Mouse (Mus musculus) NIH3T3 (cell line): ENCODE measurements at regions not wholly inside any gene's neighbourhood (a gene's known extent, or its start where the extent isn't known, plus 50 kb on each side); places are given as distances from the start of the nearest gene placed in this dataset.

Experiments used
- DNase-seq: peaks from one replicate; pipeline ENCODE4 v3.0.0-alpha.2; 2012; ENCODE audit warnings: low read depth

DNA sequence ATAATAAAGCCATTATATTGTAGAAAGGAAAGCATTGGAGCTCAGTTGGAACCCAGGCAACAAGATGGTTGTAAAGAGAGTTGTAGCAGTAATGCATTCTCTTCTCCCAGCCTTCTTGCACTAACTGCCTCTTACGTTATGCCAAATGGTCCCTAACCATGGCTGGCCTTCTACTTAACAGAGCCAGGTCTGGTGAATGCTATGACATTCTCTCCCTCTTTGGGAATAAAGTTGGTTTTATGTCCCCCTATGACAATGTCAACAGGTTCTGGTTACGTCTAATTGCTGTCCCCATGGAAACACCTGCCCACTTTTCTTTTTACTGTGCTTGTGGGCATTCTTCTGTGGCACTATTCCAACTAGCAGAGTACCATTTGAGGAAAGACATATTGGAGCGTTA is 126.4 kb upstream of the Npvf start:
- DNase-seq, result no peak

DNA sequence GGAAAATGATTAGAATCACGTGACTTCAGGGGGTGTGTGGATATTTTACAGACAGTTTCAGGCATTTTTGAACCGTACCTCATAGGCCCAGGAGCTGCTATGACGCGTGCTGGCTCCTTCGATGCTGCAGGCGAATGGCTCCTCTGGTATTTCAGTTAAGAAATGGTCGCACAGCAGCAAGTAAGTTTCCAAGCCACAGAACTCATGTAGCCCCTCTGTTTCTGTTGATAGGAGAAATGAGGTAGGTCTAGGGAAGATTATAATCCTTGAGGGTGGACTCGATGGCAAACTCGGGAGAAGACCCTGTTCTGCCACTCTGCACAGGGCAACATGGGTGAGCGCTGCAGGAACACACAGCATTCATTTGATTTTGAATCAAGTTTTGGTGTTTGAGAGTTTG is 127.0 kb upstream of the Npvf start:
- DNase-seq, result no peak

DNA sequence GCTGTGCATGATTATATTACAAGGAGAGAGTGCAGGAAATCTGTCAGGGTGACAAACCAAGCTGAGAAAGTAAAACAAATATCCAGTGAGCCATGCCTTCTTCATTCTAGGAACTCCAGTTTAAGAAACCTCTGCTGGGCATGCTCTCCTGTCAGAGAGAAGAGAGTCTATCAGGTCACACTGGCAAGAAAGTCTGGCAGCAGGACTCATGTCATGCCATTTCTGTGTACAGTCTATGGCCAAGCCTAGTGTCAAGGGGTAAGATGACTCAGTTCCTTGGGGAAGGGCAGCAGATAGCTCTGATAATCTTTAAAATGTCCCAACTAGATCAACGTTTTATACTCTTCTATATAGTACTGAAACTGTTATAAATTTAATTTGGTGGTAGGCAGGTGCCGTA is 128.0 kb upstream of the Npvf start:
- DNase-seq, result no peak

DNA sequence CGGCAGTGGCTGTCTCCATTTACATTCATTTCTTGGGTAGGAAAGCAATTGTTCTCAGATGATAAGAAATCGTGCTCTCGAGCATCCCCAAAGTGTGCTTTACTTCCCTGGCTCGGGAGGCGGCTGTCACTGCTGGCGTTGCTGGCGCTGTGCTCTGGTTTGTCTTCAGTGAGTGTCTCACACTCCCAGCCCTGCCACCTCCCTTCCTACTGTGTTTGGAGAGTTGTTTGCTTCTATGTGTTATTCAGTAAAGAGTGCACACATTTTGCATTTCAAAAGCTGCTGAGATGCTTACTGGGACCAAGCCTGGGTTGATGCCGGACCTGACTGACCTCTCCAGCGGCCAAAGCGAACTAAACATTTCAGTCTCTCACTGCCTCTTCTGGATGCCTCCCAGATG is 129.3 kb upstream of the Npvf start:
- DNase-seq, result no peak

DNA sequence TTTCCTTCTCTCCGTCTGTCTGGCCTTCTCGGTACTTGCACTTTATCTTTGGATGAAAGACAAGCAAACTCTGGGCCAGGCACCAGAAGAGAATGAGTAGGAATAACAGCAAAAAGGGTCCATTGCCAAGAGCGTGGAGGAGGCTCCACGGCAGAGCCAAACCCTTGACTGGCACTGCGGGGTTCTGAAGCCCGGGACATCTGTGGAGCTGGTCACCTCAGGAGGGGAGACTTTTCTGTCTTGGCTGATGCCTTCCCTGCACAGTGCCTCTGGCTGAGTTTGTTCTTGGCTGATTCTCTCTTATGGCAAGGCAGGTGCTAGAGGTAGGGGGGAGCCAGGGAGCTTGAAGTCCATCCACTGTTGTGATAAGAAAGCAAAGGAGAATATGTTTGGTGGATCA is 130.1 kb upstream of the Npvf start:
- no peak for DNase-seq

DNA sequence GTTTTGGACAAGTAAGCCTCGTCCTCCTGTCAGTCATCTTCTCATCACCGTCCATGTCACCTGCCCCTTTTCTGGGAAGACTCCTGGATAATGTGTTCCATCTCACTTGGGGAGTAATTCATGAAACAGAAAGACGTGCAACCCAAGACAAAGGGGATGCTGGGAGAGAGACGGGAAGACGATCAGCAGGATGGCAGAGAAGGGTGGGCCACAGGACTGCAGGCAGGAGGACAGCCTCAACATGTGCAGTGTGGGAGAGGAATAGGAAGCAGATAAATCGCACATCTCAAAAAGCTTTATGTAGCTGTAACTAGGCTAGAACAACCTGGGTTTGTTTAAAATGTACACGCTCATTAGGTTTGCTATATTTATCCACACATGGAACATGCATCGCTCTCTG is 133.4 kb upstream of the Npvf start:
- no peak for DNase-seq

DNA sequence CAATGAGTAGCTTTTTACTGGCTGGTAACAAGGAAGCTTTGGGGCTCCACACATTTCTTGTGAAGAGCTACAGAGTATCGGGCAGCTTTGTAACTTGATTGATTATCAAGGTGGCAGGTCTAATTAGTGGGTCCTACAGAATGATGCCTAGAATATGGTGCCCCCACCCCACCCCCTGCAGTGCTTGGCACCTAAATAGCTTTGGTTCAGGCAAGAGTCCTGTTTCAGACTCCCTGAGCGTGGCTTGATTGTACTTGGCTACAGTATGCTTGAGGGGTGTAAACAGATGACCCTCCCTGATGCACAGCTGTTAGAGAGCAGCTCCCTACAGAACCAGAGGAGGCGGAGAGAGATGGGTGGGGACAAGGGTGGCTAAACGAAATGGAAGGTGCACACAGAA is 145.7 kb upstream of the Npvf start:
- DNase-seq, result no peak

DNA sequence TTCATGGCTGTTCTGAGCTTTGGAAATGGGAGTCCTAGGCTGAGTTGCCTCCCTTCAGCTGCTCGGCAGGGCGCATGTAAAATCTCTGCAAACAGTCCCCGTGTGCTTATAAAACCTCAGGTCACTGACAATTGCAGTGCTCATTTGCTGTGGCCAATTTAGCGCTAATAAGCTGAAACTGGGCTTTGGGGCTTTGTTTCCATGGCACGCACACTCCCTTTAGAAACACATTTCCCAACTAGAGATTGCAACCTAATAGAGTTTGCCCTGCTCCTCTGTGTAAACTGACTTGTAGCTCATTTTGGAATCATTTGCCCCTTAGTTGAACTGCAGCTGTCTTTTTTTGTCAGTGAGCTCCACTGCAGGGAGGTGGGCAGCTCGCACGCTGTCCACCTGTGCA is 148.7 kb upstream of the Npvf start:
- no peak for DNase-seq

DNA sequence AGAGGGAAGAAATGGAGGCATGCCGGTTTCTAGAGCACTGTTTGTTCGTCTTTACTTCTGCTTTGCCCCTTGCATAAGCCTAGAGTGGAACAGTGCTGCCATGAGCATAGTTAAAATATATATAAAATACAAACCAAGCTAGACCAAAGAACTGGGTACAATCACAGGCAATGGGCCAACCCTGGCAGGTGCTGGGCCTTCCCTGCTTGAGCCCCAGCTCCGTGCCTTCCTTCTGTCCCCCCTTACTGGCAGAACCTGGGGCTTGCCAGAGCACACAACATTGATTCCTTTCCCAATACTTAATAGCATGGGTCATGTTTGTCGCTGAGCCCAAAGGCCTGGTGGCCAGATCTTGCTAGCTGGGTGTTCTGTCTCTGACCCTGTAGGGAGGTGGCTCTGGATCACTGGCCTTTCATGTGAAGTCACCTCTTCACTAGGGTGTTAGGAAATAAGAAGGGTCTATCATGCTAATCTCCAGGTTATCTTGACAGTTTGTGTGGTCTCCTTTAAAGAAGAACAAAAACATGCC is 150.3 kb upstream of the Npvf start:
- DNase-seq, result no peak

DNA sequence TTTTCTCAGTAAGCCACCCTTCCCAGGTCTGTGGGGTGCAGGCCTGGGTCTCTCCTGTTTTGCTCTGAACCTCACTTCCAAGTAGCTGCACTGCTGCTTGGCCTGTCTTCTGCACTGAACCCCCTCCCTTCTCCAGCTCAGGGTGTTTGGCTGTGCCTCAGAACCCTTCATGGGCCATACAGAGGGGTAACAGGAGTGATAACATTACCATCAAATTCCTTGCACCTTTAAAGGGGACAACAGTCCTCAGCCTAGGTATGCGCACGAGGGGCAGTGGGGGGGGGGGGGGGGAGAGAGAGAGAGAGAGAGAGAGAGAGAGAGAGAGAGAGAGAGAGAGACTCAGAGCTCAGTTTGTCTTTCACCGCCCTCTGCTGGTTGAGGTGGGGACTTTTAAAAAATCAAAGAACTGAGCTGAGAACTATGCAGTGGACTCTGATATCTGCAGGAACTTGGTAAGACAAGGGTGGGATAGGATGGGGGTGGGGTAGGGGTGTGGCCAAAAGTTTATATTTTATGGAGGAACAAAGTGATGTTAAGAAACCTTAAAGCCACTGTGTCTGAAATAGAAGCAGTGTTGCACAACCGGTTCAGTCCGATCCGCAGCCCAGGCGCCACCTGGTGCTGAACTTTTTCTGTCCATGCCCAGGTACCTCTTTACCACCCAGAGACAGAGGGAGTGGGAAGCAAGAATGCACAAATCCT is 152.3 kb upstream of the Npvf start:
- DNase-seq, result peak; percentile 88

DNA sequence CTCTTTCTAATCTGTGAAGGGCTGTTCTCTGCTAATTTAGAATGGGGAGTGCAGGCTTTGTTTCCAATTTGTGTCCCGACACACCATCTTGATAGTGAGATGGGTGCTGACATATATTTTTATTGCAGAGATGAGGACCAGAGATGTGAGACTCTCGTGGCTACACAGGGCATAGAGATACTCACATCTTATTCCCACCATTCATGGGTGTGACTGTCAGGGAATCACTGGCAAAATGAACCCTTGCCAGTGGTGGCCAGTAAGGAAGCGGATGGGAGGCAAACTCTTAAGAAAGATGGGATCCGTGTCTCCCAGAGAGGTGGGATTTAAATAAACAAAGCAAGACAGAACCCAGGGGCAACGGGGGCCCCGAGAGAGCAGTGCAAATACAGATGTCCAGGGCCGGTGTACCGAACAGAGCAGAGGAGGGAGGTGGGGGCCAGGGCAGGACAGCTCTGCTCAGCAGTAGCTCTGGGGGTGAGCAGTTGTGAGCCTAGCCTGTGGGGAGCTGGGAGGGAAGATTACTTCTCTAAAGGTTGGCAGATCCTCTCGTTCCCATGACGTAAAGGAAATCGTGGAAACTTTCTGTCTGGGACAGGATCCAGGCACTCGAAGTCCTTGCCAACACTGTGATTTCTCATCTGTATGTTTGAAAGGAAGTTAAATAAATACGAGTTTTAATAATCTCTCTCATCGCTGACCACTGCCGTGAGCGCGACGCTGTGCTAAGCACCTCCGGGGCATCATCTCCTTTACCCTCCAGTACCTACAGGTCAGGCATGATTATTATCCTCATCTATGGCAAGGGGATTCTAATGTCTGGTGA is 153.2 kb upstream of the Npvf start:
- peak; percentile 98 for DNase-seq

DNA sequence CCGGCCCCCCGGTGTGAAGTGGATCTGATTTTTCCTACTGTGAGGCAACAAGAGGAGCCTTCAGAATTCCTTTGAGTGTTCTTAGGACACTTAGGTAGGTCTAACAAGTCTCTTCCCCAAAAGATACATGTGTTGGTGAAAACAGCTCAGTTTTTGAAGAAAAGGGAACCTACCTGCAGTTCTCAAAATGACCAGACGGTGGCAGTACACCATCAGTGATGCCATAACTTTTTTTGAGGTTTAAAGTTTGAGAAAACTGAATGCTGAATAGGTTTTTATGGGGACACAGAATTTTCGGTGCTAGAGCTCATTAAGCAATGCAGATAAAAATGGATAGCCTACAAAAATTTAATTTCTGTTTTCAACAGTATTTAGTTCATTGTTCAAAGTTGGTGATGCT is 153.9 kb upstream of the Npvf start:
- peak; percentile 94 for DNase-seq

DNA sequence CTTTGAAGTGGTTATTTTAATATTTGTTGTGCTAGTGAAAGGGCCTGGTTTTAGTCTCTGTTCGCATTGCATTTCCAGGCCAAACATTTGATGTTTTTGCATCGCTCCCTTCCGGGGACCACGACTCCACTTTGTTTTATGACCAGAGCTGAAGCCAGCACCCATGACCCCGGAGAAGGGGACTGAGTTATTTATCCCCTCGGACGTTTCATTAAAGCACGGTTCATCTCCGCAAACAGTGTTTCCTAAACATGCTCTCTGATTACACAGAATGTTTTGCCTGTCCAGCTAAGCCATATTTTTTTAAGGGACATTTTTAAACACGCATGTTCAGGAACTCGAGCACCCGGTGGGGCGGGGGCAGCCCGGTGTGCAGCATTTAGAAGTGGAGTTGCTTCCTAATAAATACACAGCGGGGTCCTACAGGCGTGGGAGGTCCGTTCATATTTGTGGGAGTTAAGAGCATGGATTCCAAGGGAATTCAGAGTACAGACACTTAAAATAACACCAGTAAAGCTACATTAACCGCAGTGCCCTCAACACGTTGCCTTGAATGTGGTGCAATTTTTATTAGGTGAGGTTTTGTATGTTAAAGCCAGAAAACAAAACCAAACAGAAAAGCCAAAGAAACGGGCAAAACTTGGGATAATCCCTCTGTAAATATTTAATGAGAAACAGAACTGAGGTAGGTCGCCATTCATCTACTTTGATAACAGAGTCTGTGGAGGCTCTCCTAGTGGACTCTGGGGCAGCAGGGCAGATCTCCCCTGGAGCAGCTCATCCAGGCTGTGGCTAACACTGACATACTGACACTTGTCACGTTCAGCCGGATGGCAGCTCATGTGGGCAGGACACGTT is 154.8 kb upstream of the Npvf start:
- DNase-seq, result no peak

DNA sequence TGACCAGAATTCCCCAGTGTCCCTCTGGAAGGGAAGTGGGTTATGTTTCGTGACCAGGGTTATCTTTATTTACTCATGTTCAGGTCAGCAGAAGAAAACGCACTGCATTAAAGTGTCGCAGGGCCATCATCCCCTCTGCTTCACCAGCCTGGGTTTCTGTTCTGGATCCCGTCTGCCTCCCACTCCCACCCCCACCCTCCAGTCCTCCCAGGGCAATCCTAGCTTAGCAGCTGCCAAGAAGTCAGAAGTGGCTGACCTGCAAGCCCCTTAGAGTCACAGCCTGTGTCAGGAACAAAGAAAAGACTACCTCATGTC is 155.4 kb upstream of the Npvf start:
- no peak for DNase-seq

DNA sequence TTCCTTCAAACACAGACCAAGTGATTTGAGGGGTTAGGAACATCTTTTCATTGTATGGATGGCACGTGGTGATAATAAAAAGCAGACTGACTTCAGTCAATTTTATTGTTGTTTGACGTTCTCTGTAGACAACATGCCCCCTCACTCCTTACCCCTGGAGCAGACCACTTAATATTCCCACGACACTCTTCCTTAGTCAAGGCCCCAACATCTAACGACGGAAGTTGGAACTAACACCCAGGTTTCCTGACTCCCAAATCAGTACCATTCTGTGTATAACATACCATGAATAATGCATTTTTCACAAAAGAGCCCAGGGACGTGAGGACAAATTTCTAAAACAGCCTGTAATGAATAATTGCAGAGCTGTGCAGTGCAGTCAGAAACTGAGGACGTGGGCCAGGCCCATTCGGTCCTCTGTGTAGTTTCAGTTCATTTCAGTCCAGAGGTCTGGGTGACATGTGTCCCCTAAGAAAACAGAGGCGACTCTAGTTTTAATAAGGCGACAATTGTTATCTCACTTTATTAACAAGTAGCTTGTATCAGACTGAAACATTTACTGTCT is 160.8 kb upstream of the Npvf start:
- no peak for DNase-seq

DNA sequence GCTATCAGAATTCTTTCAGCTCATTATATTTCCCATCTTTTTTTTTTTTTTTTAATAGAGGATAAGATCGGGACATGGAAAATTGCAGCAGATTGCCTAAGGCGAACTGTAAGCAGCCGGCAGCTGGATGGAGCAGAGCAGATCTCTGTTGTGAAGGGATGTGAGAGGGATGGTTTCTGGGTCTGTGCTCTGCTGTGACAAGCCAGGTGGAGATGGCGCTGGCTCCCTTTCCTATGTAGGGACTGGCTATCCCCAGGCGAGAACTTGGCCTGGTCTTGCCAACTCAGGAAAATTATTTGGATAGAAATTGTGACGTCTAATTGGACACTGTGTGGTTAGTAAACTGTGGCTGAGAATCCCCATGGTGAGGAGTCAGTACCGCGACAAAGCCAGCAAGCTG is 161.3 kb upstream of the Npvf start:
- no peak for DNase-seq

DNA sequence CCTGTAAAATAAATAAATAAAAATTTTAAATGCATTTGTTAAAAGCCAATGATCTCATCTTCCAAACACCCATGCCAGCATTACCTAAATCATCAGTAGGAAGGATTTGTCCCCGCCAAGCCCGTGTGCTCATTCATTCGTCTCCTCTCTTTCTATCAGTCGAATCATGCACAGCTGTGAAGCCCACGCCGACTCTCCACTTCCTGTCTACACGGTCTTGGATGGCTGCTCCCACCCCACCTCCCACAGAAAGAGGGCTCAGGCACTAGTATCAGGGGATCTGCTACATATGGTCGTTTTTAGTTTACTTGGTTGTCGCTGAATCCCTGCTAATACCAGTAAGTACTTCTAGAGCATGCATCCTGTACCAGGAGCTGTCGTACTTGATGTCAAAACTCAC is 163.2 kb upstream of the Npvf start:
- no peak for DNase-seq

DNA sequence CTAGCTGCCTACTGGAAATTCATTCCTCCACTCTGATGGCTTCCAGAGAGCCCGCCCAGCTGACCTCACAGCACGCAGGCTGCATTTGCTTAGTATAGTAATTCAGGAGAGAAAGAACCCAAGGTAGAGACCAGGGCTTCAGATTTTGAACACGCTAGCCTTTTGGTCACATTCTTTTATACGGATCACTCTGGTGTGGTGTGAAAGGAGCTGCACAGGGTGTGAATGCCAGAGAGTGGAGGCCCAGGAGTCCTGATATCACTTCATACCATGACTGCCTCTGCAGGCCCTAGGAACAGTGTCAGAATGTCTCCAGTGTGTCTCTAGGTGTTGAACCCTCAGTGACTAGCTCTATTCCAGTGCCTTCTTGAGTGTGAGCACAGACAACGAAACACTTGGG is 164.2 kb upstream of the Npvf start:
- DNase-seq, result no peak

DNA sequence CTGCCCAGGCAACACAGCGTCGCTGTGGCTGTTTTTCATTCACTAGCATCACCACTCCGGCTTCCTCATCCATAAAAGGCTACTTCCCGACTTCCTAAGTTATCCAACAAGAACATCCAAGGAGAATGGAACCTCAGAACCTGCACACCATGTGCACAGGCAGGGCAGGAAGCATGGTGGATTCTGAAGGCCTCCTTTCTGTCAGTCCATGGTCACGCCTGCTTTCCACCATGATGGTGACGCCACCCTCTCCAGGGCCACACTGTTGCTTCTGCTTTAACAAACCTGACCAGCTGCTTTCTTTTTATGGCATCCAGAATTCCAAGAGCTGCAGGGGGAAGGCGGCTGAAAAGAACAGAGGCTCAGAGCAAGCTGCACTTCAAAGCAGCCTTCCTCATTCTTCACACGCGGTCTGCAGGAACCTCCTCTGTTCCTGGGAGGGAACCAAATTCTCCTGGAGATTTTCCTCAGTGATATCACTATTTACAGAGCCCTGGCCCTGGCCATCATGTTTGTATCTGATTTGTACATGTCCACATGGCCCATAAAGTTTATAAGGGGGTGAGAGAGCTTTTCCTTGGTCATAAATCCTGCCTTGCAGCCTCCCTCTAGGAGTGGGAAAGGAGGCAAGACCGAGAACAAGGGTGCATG is 164.8 kb upstream of the Npvf start:
- DNase-seq, result no peak

DNA sequence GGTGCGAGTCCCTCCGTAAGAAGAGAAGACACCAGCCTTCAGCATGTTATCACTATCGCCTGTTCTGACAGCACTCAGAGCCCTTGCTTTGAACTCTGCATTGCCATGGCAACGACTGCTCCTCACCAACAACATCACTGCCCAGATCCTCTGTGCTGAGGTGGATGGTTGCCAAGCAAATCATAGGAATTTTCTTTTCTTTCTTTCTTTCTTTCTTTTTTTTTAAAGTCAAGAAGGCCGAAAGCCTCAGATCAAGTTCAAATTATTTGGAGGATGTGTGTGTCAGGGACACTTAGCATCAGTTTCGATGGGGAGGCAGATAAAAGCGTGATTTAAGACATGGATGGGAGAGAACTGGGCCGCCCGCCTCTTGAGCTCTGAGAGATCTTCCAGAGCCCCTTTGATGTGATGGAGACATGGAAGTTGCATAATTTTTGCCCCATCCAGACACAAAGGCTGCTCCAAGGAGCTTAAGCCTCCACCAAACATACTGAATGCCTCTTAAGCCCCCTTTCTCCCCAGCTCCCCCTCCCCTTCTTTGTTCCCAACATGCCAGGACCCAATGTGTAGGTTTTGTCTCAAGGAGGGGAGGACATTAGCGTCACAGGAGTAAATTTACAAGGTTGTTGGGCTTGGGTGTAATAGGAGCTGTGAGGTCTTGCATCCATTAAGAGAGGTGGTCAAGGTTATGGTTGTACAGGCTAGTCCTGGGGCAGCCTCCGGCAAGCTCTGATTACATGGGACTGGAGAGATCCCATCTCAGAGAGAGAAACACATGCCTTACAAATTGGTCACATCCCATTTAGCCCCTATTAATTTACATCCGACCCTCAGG is 167.4 kb upstream of the Npvf start:
- peak; percentile 47 for DNase-seq
